Mouse (Mus musculus) neutrophil, adult 65 days (primary cell): ENCODE measurements around the gene Zic2. TPM values are rescaled to one million over a fixed set of nuclear protein-coding genes. Genes with fewer than 3 reads are reported as not detected.

Experiments
- total RNA-seq: library from RNA; stranded (reverse); gene quantifications from 2 replicates; pipeline ENCODE4 v1.2.4, GENCODE M21; 2023

Gene Zic2
- not detected in 2 replicates for total RNA-seq

GRCm38 (mm10) chr14:122474891-122475556 lies at the start of gene Zic2:
TSS of gene Zic2 (plus strand) at chr14:122475435.

GRCm38 (mm10) chr14:122450496-122451382 lies 24.5 kb upstream of the Zic2 start, which contains the start of gene Gm5089:
TSS of gene Gm5089 (minus strand) at chr14:122451115.

GRCm38 (mm10) chr14:122464763-122465741 lies 10.2 kb upstream of the Zic2 start, which contains the start of gene Zic5:
TSS of gene Zic5 (minus strand) at chr14:122465677.

GRCm38 (mm10) chr14:122490441-122491328 lies 15.4 kb downstream of the Zic2 start, which contains the start of gene Gm10837:
TSS of gene Gm10837 (plus strand) at chr14:122490586.

Other genes with a start within 250 kb of the Zic2 start
- gene Gm5089, start 24.3 kb upstream of the Zic2 start, total RNA-seq, result not detected in 2 replicates
- not detected in 2 replicates for gene Zic5, start 9.8 kb upstream of the Zic2 start, total RNA-seq
- gene Gm10837, start 15.2 kb downstream of the Zic2 start, total RNA-seq, result not detected in 2 replicates
- gene Pcca, start 58.9 kb downstream of the Zic2 start, total RNA-seq, result 7.3 and 12.9 TPM in 2 replicates